Mouse (Mus musculus) CD8-positive naive resting alpha-beta T cell, adult 2 months (primary cell): Measurements from ENCODE around the gene Gm21409.
"Not testable (repeated sequence)": the region's sequence is repeated elsewhere in the genome, so short reads cannot be mapped to it uniquely, and the experiment has no call there.

Experiments used
- DNase-seq, 2 experiments: peaks; one replicate each; pipeline ENCODE4 v3.0.0; 2022; ENCODE audit warnings: low read depth in 2 of 2, low spot score in 2 of 2

Gm21409 gene

GRCm38 (mm10) chrY:84746385-84746784 is at the start of gene Gm21409:
TSS of gene Gm21409 (plus strand) at chrY:84746685.
- not testable (repeated sequence) for DNase-seq
